Mouse (Mus musculus) limb, embryonic 12.5 days (tissue): ENCODE data around the gene Rtel1. TPM values are rescaled to one million over a fixed set of nuclear protein-coding genes. Genes with fewer than 3 reads are reported as not detected.

ENCODE experiments used
- ATAC-seq: fragments of 200-750 bp; cut with Nextera tagmentation; 2 replicates; pipeline ENCODE4 v1.8.0; 2017; ENCODE audit warnings: low read depth, moderate TSS enrichment; ENCODE audit not compliant: insufficient number of reproducible peaks, insufficient read depth, low FRiP score, low TSS enrichment
- H3K27ac ChIP-seq: fragments of 300-500 bp; sonication (generic); 2 replicates; pipeline ENCODE4 v1.5.1; 2016; ENCODE audit warnings: mild to moderate bottlenecking, moderate library complexity
- H3K27me3 ChIP-seq: fragments of 300-500 bp; sonication (generic); 2 replicates; pipeline ENCODE4 v1.6.1; 2016; ENCODE audit warnings: mild to moderate bottlenecking, moderate library complexity
- H3K36me3 ChIP-seq: fragments of 300-500 bp; sonication (generic); 2 replicates; pipeline ENCODE4 v1.6.1; 2016; ENCODE audit warnings: mild to moderate bottlenecking, moderate library complexity
- H3K4me1 ChIP-seq: fragments of 300-500 bp; sonication (generic); replicated peaks from 2 replicates; pipeline ENCODE4 v1.6.1; 2016
- H3K4me2 ChIP-seq: fragments of 300-500 bp; sonication (generic); 2 replicates; pipeline ENCODE4 v1.6.1; 2016; ENCODE audit warnings: mild to moderate bottlenecking, moderate library complexity
- H3K4me3 ChIP-seq: fragments of 300-500 bp; sonication (generic); replicated peaks from 2 replicates; pipeline ENCODE4 v1.5.1; 2016; ENCODE audit warnings: mild to moderate bottlenecking
- H3K9ac ChIP-seq: fragments of 300-500 bp; sonication (generic); replicated peaks from 2 replicates; pipeline ENCODE4 v1.6.1; 2016; ENCODE audit warnings: mild to moderate bottlenecking, moderate library complexity
- H3K9me3 ChIP-seq: fragments of 300-500 bp; sonication (generic); 2 replicates; pipeline ENCODE4 v1.6.1; 2016; ENCODE audit warnings: mild to moderate bottlenecking, moderate library complexity
- WGBS: fragments of 180-500 bp; shearing (Covaris S2); methylation state at CpG from one replicate; pipeline ENCODE4 v1.1.7; 2016; 5-methylcytosine and 5-hydroxymethylcytosine counted together
- polyA plus RNA-seq: library from polyadenylated mRNA; unstranded; fragments of >200 nt; fragmentation: Nextera tagmentation; extraction: Ambion mirVana; gene quantifications from 2 replicates; pipeline ENCODE4 v1.2.1, GENCODE M21; 2016

Rtel1 gene
- polyA plus RNA-seq, 1 experiment from 2014 or later = 69.9 TPM

DNA sequence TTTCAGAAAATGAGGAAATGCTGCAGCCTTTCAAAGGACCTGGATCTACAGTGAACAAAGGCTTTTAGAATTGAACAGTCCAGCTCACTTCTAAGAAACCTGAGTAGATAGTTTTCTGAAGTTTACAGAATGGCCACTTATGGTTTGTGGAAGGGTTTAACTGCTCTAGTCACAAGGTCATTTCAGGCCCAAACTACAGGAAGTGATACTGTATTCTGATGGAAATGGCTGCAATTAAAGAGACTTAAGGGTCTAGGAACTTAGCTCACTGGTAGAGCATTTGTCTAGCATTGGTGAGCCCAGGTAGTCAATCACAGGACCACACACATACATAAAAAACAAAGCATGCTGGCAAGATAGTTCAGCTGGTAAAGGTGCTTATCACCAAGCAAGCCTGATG, 13.0 kb downstream of the Rtel1 start:
- no peak overlapping the region for H3K4me3 ChIP-seq
- no peak overlapping the region for H3K4me2 ChIP-seq
- no peak overlapping the region for H3K27ac ChIP-seq
- H3K4me1 ChIP-seq = no peaks in the 10 kb centered on the region
- no peaks in the 10 kb centered on the region for H3K27me3 ChIP-seq
- H3K36me3 ChIP-seq = peaks cover 87% of the 10 kb centered on the region
- no peak for ATAC-seq
- H3K9ac ChIP-seq = no peak overlapping the region
- H3K9me3 ChIP-seq = no peaks in the 10 kb centered on the region

DNA sequence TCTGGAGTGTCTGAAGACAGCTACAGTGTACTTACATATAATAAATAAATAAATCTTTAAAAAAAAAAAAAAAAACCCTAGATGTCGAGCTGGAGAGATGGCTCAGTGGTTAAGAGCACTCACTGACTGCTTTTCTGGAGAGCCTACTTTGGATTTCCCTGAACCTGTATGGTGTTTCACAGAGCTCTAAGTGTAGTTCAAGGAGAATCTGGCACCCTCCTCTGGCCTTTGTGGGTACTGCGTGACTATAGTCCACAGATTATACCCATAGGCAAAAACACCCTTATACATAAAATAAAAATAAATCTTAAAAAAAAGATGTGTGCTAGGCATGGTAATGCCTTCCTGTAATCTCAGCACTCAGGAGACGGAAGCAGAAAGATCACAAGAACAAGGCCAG, 14.5 kb downstream of the Rtel1 start:
- WGBS = 68% methylated on average over 3 of the region's 3 CpGs
- no peak for ATAC-seq
- H3K36me3 ChIP-seq = peaks cover 86% of the 10 kb centered on the region

DNA sequence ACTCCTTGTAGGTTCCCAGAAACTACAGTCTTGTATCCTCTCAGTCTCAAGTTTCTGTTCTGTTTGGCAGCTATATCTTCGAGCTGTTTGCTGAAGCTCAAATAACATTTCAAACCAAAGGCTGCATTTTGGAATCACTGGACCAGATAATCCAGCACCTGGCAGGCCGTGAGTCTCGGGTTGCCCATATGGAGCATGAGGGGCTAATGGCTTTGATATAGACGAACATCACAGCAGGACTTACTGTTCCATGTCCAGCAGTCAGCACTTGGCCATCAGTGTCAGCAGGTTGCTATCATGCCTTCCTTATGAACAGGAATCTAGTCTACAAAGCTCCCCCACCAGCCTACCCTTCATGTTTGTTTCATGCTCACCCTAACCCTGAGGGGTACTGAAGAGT, 20.9 kb downstream of the Rtel1 start:
- no peaks in the 10 kb centered on the region for H3K27me3 ChIP-seq
- no peak for ATAC-seq
- no peak overlapping the region for H3K27ac ChIP-seq
- H3K36me3 ChIP-seq = peaks cover 82% of the 10 kb centered on the region
- H3K4me3 ChIP-seq = no peak overlapping the region
- 88% methylated on average over 4 of the region's 4 CpGs for WGBS
- no peak overlapping the region for H3K9ac ChIP-seq
- no peak overlapping the region for H3K4me2 ChIP-seq
- no peaks in the 10 kb centered on the region for H3K9me3 ChIP-seq
- H3K4me1 ChIP-seq = no peaks in the 10 kb centered on the region

More for the DNA sequence above, 14.5 kb downstream of the Rtel1 start:
- no peak overlapping the region for H3K27ac ChIP-seq
- H3K4me1 ChIP-seq = no peaks in the 10 kb centered on the region
- no peak overlapping the region for H3K4me2 ChIP-seq
- no peaks in the 10 kb centered on the region for H3K9me3 ChIP-seq
- H3K27me3 ChIP-seq = no peaks in the 10 kb centered on the region
- H3K4me3 ChIP-seq = no peak overlapping the region
- no peak overlapping the region for H3K9ac ChIP-seq

DNA sequence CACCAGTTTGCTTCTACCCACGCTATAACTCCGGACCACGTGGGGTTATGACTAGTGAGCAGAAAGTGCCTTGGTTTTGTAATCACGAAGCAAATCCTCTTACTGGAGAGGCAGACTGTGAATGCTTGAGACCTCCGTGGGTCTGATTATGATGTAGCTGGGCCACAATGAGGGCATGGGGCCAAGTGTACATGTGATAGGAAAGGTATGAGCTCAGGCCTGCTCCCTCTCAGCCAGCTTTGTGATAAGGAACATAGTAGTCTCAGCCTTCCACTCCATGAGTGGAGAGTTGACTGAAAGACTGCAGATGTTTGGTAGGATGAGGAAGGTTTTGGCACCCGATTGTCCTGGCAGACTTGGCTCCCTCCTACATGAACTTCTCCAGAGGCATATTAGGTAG, 23.2 kb downstream of the Rtel1 start:
- H3K4me3 ChIP-seq = no peak overlapping the region
- H3K27ac ChIP-seq = no peak overlapping the region
- no peaks in the 10 kb centered on the region for H3K27me3 ChIP-seq
- H3K4me2 ChIP-seq = no peak overlapping the region
- WGBS = 94% methylated on average over 6 of the region's 6 CpGs
- no peaks in the 10 kb centered on the region for H3K4me1 ChIP-seq
- H3K9me3 ChIP-seq = no peaks in the 10 kb centered on the region
- no peak for ATAC-seq
- peaks cover 83% of the 10 kb centered on the region for H3K36me3 ChIP-seq
- H3K9ac ChIP-seq = no peak overlapping the region

DNA sequence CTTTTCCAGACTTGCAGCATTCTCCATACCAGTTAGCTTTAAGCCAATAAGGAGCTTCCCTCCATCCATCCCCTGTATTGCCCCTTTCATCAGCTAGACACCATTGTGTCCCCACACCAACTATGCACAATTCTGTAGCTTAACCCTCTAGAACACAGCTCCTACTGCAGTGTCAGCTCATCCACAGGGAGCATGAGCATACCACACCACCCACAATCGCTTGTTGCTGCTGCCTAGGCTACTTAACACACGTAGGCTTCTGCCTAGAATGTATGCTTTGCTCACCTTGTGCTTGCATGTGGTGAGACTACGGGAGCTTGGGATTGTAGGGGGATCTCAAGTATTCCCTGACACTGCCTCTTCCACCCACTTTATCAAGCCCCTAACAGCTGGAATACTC, 37.2 kb downstream of the Rtel1 start:
- Histone ChIP-seq H3K4me3 (no peak overlapping the region), H3K9me3 (no peaks in the 10 kb centered on the region), H3K36me3 (peaks cover 100% of the 10 kb centered on the region), H3K27ac (no peak overlapping the region), H3K4me1 (no peaks in the 10 kb centered on the region), H3K4me2 (no peak overlapping the region), H3K9ac (no peak overlapping the region), H3K27me3 (no peaks in the 10 kb centered on the region)
- no peak for ATAC-seq
- 85% methylated on average over 3 of the region's 3 CpGs for WGBS

DNA sequence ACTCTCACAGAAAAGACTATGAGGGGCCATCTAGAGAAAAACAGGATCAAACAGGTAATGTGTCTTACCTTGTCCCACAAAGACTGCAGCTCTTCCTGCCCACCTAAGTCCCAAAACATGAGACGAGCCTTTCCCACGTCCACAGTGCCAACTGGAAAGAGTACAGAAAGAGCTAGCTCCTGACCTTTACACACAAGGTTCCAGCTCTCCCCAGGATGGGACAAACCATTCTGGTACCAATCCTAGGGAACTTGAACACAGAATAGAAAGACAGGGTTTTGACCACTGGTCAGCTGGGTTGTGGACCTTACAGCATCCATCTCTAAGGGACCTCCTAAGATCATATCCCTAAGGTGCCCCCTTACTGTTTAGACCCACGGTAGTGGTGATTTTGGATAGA, 44.4 kb downstream of the Rtel1 start:
- H3K4me1 ChIP-seq = peaks cover 26% of the 10 kb centered on the region
- H3K9ac ChIP-seq = peak overlapping the region; percentile 87
- no peaks in the 10 kb centered on the region for H3K27me3 ChIP-seq
- H3K4me3 ChIP-seq = peak overlapping the region; percentile 78
- H3K36me3 ChIP-seq = peaks cover 54% of the 10 kb centered on the region
- ATAC-seq = no peak
- peak overlapping the region; percentile 94 for H3K4me2 ChIP-seq
- no peaks in the 10 kb centered on the region for H3K9me3 ChIP-seq
- H3K27ac ChIP-seq = no peak overlapping the region
- WGBS = 77% methylated on average over 3 of the region's 3 CpGs

DNA sequence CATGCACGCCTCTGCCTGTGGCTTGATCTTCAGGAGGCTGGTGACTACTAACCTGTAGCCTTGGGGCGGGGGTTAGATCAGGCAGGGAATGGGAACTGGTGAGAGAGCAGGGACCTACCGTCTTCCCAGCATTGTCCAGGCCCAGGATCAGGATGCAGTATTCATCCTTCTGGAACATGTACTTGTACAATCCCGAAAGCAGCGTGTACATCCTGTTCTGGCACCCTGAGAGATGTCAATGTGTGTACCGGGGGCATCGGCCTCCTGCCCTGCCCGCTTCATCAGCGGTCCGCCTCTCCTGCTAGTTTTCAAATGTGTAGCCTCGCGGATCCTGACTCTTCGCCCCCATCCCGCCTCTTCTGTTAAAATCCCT, 44.9 kb downstream of the Rtel1 start:
- Histone ChIP-seq H3K9me3 (no peaks in the 10 kb centered on the region), H3K4me1 (peaks cover 26% of the 10 kb centered on the region), H3K4me3 (peak overlapping the region; percentile 78), H3K4me2 (peak overlapping the region; percentile 94), H3K9ac (peak overlapping the region; percentile 87), H3K27ac (peak overlapping the region; percentile 90), H3K36me3 (peaks cover 54% of the 10 kb centered on the region), H3K27me3 (no peaks in the 10 kb centered on the region)
- 0 out of 2 replicates have a peak, but pooled peaks have one; percentile 9 for ATAC-seq
- 7% methylated on average over 14 of the region's 14 CpGs for WGBS

DNA sequence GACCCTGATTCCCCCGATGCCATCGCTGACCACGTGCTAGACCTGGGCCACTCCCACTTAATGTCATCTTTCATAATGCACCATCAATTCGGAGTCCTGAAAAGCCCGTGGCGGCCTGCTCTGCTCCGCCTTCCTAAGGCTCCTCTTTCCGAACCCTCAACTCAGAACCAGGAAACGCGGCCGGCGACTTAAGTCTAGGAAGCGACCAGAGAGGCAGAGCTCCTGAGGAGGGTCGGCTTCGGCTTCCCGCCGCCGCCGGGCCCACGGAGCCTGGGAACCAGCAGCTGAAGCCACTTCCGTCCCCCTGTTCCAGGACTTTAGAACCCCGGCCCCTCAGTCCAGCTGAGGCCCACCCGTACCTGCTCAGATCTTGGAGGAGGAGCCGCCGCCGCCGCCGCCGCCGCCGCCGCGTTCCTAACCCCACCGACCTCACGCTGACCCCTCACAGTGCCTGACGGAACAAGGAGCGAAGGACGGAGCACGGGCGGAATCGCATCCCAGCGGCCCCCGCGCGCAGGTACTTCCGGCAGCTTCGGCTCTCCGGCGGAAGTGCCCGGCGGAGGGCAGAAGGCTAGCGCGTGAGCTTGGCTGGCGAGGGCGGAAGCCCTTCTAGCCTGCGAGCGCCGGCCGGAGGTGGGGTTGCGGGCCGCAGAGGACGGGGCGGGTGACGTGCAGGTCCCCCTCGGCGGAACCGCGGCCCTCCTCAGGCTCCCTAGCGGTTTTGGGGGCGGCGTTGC, 45.5 kb downstream of the Rtel1 start, which contains the start of the genes Zgpat and Arfrp1:
Zgpat (plus strand) TSS at position 69 of the 737 bp plus-strand sequence.
Arfrp1 (minus strand) TSS at position 545 of the 737 bp plus-strand sequence.
- no peaks in the 10 kb centered on the region for H3K27me3 ChIP-seq
- peak; percentile 87 for ATAC-seq
- H3K4me2 ChIP-seq = peak within 1 kb of the TSS; percentile 94
- peak within 1 kb of the TSS; percentile 87 for H3K9ac ChIP-seq
- no peaks in the 10 kb centered on the region for H3K9me3 ChIP-seq
- peak within 1 kb of the TSS; percentile 78 for H3K4me3 ChIP-seq
- peak within 1 kb of the TSS; percentile 90 for H3K27ac ChIP-seq
- under 1% methylated on average over 71 of the region's 71 CpGs for WGBS
- H3K36me3 ChIP-seq = peaks cover 54% of the 10 kb centered on the region
- peaks cover 26% of the 10 kb centered on the region for H3K4me1 ChIP-seq

DNA sequence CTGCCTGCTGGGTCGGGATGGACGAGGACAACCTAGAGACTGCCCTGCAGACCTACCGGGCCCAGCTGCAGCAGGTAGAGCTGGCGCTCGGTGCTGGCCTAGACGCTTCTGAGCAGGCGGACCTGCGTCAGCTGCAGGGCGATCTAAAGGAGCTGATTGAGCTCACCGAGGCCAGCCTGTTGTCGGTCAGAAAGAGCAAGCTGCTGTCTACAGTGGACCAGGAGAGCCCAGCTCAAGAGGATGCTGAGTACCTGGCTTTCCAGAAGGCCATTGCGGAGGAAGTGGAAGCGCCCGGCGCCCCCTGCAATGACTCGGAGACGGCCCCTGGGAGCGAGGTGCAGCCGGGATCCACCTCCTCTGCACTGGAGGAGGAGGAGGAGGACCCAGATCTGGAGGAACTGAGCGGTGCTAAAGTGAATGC, 46.1 kb downstream of the Rtel1 start:
- peak overlapping the region; percentile 87 for H3K9ac ChIP-seq
- H3K36me3 ChIP-seq = peaks cover 54% of the 10 kb centered on the region
- H3K4me1 ChIP-seq = peaks cover 26% of the 10 kb centered on the region
- H3K4me2 ChIP-seq = peak overlapping the region; percentile 94
- no peaks in the 10 kb centered on the region for H3K9me3 ChIP-seq
- peak overlapping the region; percentile 90 for H3K27ac ChIP-seq
- peak; percentile 55 for ATAC-seq
- WGBS = under 1% methylated on average over 20 of the region's 20 CpGs
- peak overlapping the region; percentile 78 for H3K4me3 ChIP-seq
- H3K27me3 ChIP-seq = no peaks in the 10 kb centered on the region

DNA sequence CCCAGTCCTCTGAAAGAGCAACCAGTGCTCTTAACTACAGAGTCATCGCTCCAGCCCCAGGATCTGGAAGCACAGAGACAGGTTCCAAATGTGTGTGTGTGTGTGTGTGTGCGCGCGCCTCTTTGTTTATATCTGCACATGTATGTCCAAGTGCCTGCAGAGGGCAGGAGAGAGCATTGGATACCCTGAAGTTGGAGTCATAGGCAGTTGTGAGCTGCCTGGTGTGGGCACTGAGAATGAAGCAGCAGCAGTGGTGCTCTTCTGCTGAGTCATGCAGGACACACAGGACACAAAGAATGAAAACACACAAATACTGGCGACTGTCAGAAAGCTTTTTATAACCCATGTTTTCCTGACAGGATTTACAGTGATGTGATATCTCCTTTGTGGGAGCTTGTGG, 50.5 kb downstream of the Rtel1 start:
- H3K27ac ChIP-seq = no peak overlapping the region
- H3K9ac ChIP-seq = no peak overlapping the region
- H3K36me3 ChIP-seq = peaks cover 41% of the 10 kb centered on the region
- no peak overlapping the region for H3K4me2 ChIP-seq
- ATAC-seq = no peak
- no peaks in the 10 kb centered on the region for H3K27me3 ChIP-seq
- H3K9me3 ChIP-seq = no peaks in the 10 kb centered on the region
- H3K4me1 ChIP-seq = peaks cover 18% of the 10 kb centered on the region
- no peak overlapping the region for H3K4me3 ChIP-seq
- 95% methylated on average over 5 of the region's 5 CpGs for WGBS

DNA sequence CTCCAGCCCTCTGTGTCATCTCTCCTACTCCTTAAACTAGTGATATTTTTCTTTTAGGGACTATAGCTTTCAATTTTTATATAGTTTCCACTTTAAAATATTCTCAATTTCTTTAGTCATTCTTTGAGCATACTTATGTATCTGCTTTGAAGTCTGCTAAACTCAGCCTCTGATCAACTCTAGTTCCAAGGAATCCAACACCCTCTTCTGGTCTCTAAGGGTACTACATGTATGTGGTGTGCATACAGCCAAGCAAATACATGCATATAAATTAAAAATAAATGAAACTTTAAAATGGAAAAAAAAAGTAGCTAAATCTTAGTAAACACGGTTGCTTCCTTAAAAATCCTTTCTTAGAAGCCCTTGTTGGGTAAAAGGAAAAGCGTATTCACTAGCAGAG, 56.2 kb downstream of the Rtel1 start:
- Histone ChIP-seq H3K4me1 (no peaks in the 10 kb centered on the region), H3K9ac (no peak overlapping the region), H3K4me2 (no peak overlapping the region), H3K36me3 (peaks cover 39% of the 10 kb centered on the region), H3K9me3 (no peaks in the 10 kb centered on the region), H3K27ac (no peak overlapping the region), H3K4me3 (no peak overlapping the region), H3K27me3 (no peaks in the 10 kb centered on the region)
- no peak for ATAC-seq
- 92% methylated on average over 2 of the region's 2 CpGs for WGBS

DNA sequence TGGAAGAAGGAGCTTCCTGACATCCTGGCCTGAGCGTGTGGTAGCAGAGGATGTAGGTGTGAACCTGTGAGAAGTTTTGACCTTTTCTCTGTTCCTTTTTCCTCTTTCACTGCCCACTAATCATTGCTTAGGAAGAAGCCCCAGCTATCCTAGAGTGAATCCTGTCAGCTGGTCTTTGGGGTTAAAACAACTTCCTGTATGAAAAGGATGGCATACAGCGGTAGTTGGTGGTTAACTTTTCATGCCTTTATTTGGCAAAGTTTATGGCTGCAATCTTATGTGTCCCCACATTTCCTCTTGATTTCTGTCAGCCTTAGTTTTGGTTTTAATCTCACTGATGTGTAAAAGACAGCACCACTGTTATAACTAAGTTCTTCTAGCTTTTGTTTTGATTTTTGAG, 57.7 kb downstream of the Rtel1 start:
- Histone ChIP-seq H3K36me3 (peaks cover 41% of the 10 kb centered on the region), H3K9me3 (no peaks in the 10 kb centered on the region), H3K4me1 (no peaks in the 10 kb centered on the region), H3K27ac (no peak overlapping the region), H3K4me2 (no peak overlapping the region), H3K9ac (no peak overlapping the region), H3K4me3 (no peak overlapping the region), H3K27me3 (no peaks in the 10 kb centered on the region)
- no peak for ATAC-seq
- 79% methylated on average over 2 of the region's 2 CpGs for WGBS
